Mouse (Mus musculus) hindbrain, embryonic 14.5 days (tissue): ENCODE measurements around the gene Srpx. TPM values are rescaled to one million over a fixed set of nuclear protein-coding genes. Genes with fewer than 3 reads are reported as not detected.

Experiments
- ATAC-seq: fragments of 200-750 bp; cut with Nextera tagmentation; 2 replicates; pipeline ENCODE4 v1.8.0; 2017; ENCODE audit warnings: moderate number of reproducible peaks, mild to moderate bottlenecking, moderate TSS enrichment, moderate library complexity; ENCODE audit not compliant: low FRiP score
- DNase-seq: peaks from one replicate; pipeline ENCODE4 v3.0.0-alpha.2; 2015; ENCODE audit warnings: low spot score
- H3K27ac ChIP-seq: fragments of 300-500 bp; sonication (generic); 2 replicates; pipeline ENCODE4 v1.5.1; 2014; ENCODE audit warnings: mild to moderate bottlenecking, moderate library complexity
- H3K27me3 ChIP-seq: fragments of 300-500 bp; sonication (generic); 2 replicates; pipeline ENCODE4 v1.6.1; 2014; ENCODE audit warnings: mild to moderate bottlenecking, low read length, mixed read lengths; ENCODE audit not compliant: control insufficient read depth, insufficient read depth
- H3K36me3 ChIP-seq: fragments of 300-500 bp; sonication (generic); replicated peaks from 2 replicates; pipeline ENCODE4 v1.6.1; 2014; ENCODE audit not compliant: control insufficient read depth, insufficient read depth
- H3K4me1 ChIP-seq: fragments of 300-500 bp; sonication (generic); replicated peaks from 2 replicates; pipeline ENCODE4 v1.6.1; 2014; ENCODE audit warnings: antibody characterized with exemption, low read length, mixed read lengths; ENCODE audit not compliant: control insufficient read depth, insufficient read depth
- H3K4me2 ChIP-seq: fragments of 300-500 bp; sonication (generic); replicated peaks from 2 replicates; pipeline ENCODE4 v1.6.1; 2014; ENCODE audit warnings: mild to moderate bottlenecking, moderate library complexity
- H3K4me3 ChIP-seq: fragments of 300-500 bp; sonication (generic); replicated peaks from 2 replicates; pipeline ENCODE4 v1.5.1; 2014; ENCODE audit warnings: mild to moderate bottlenecking, low read length
- H3K9ac ChIP-seq: fragments of 300-500 bp; sonication (generic); 2 replicates; pipeline ENCODE4 v1.6.1; 2014
- H3K9me3 ChIP-seq: fragments of 300-500 bp; sonication (generic); 2 replicates; pipeline ENCODE4 v1.6.1; 2016; ENCODE audit warnings: low read length; ENCODE audit not compliant: control insufficient read depth
- WGBS: fragments of 180-500 bp; shearing (Covaris S2); extraction: QIAGEN DNeasy Blood & Tissue Kit; methylation state at CpG from one replicate; pipeline ENCODE4 v1.1.7; 2014; 5-methylcytosine and 5-hydroxymethylcytosine counted together
- polyA plus RNA-seq: library from polyadenylated mRNA; unstranded; fragments of >200 nt; fragmentation: Nextera tagmentation; extraction: Ambion mirVana; gene quantifications from 2 replicates; pipeline ENCODE4 v1.2.1, GENCODE M21; 2014

Gene Srpx
- polyA plus RNA-seq, 1 experiment from 2014 or later = 3.8 TPM

GRCm38 (mm10) chrX:10073966-10074365 is 43.5 kb downstream of the Srpx start:
- H3K27me3 ChIP-seq = no peaks in the 10 kb centered on the region
- no peaks in the 10 kb centered on the region for H3K9me3 ChIP-seq
- H3K9ac ChIP-seq = no peak overlapping the region
- H3K4me2 ChIP-seq = no peak overlapping the region
- no peaks in the 10 kb centered on the region for H3K36me3 ChIP-seq
- no peak overlapping the region for H3K27ac ChIP-seq
- no peaks in the 10 kb centered on the region for H3K4me1 ChIP-seq
- no peak for ATAC-seq
- H3K4me3 ChIP-seq = no peak overlapping the region
- WGBS = 81% methylated on average over 3 of the region's 3 CpGs
- no peak for DNase-seq

- DNase-seq (peak; percentile 24), ATAC-seq (no peak; the same call in 1 of the 2 replicates)
- WGBS = 70% methylated on average over 2 of the region's 2 CpGs
Measured at GRCm38 (mm10) chrX:10071529-10071928, 46.0 kb downstream of the Srpx start.

GRCm38 (mm10) chrX:10070689-10071088 is 46.8 kb downstream of the Srpx start:
- Histone ChIP-seq H3K4me3 (no peak overlapping the region), H3K36me3 (no peaks in the 10 kb centered on the region), H3K9me3 (no peaks in the 10 kb centered on the region), H3K4me1 (no peaks in the 10 kb centered on the region), H3K9ac (no peak overlapping the region), H3K27ac (no peak overlapping the region), H3K4me2 (no peak overlapping the region), H3K27me3 (no peaks in the 10 kb centered on the region)
- ATAC-seq (peak; percentile 72; the same call in 1 of the 2 replicates), DNase-seq (peak; percentile 38)
- WGBS = 20% methylated on average over 6 of the region's 6 CpGs

More at GRCm38 (mm10) chrX:10071529-10071928, 46.0 kb downstream of the Srpx start:
- Histone ChIP-seq H3K27ac (no peak overlapping the region), H3K27me3 (no peaks in the 10 kb centered on the region), H3K4me3 (no peak overlapping the region), H3K36me3 (no peaks in the 10 kb centered on the region), H3K4me1 (no peaks in the 10 kb centered on the region), H3K4me2 (no peak overlapping the region), H3K9me3 (no peaks in the 10 kb centered on the region), H3K9ac (no peak overlapping the region)

DNA sequence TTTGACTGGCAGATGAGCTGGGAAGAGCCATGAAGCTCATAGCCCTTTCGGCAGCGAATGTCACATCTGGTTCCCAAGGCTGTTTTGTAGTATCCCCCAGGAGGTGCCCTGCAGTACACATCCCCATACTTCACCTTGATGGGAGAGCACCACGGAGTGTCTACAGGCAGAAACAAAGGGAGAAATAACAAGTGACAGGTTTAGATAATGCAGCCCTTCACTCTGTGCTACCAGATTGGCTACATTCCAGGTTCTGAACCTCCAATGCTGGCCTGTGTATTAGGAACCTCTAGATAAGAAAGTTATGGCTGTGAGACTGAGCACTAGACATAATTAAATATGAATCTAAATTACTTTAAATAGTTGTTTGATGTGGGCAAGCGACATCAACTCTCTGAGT is 48.1 kb downstream of the Srpx start:
- DNase-seq (no peak), ATAC-seq (no peak)
- 62% methylated on average over 4 of the region's 4 CpGs for WGBS
- H3K4me1 ChIP-seq = no peaks in the 10 kb centered on the region
- no peaks in the 10 kb centered on the region for H3K27me3 ChIP-seq
- H3K9me3 ChIP-seq = no peaks in the 10 kb centered on the region
- no peak overlapping the region for H3K4me2 ChIP-seq
- H3K4me3 ChIP-seq = no peak overlapping the region
- no peak overlapping the region for H3K9ac ChIP-seq
- H3K27ac ChIP-seq = no peak overlapping the region
- H3K36me3 ChIP-seq = no peaks in the 10 kb centered on the region

- no peaks in the 10 kb centered on the region for H3K9me3 ChIP-seq
- DNase-seq (no peak), ATAC-seq (no peak)
- no peak overlapping the region for H3K27ac ChIP-seq
- no peak overlapping the region for H3K9ac ChIP-seq
- no peaks in the 10 kb centered on the region for H3K4me1 ChIP-seq
- H3K36me3 ChIP-seq = no peaks in the 10 kb centered on the region
- H3K4me3 ChIP-seq = no peak overlapping the region
- H3K4me2 ChIP-seq = no peak overlapping the region
- H3K27me3 ChIP-seq = no peaks in the 10 kb centered on the region
- 74% methylated on average over 1 of the region's 1 CpGs for WGBS
Measured at GRCm38 (mm10) chrX:10063781-10064180, 53.7 kb downstream of the Srpx start.

DNA sequence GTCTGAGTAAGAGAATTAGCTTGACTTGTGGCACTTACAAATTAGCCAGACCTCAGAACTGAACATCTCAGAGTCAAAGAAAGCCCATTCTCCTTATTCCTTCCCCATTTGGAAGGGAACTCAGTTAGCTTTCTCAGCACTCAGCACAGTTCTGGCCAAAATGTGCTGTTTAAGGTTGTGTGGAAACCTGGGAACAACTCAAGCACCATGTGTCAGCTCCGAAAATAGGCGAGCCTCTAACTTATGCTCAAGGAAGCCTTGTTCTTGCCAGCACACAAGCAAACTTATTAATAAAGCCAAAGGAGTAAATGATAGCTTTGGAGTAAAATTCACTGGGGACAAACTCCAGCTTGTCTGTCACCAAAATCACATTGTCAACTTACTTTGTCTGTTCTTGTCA is 54.1 kb downstream of the Srpx start:
- no peak overlapping the region for H3K9ac ChIP-seq
- no peaks in the 10 kb centered on the region for H3K4me1 ChIP-seq
- no peaks in the 10 kb centered on the region for H3K27me3 ChIP-seq
- H3K9me3 ChIP-seq = no peaks in the 10 kb centered on the region
- no peak for DNase-seq
- H3K4me2 ChIP-seq = no peak overlapping the region
- no peak overlapping the region for H3K4me3 ChIP-seq
- no peak for ATAC-seq
- no peaks in the 10 kb centered on the region for H3K36me3 ChIP-seq
- 85% methylated on average over 2 of the region's 2 CpGs for WGBS
- H3K27ac ChIP-seq = no peak overlapping the region

DNA sequence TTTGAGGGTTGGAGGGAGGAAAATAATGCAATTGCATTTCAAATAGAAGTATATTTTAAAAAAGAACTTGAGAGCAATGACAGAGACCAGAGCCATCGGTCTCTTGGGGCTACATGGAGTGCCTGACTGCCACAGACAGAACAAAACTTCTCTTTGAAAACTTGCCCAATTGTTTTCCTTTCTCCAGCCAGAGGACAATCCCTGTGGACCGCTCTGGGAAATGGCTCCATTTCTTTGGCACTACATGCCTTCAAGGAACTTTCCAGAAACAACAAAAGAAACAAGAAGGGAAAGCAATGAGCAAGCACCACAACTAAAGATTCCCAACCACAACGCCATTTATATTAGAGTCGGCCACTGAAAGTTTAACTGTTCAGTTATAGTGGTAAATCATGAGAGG is 55.3 kb downstream of the Srpx start:
- Histone ChIP-seq H3K9ac (no peak overlapping the region), H3K36me3 (no peaks in the 10 kb centered on the region), H3K4me3 (no peak overlapping the region), H3K27ac (no peak overlapping the region), H3K4me2 (no peak overlapping the region), H3K4me1 (no peaks in the 10 kb centered on the region), H3K9me3 (no peaks in the 10 kb centered on the region), H3K27me3 (no peaks in the 10 kb centered on the region)
- DNase-seq = no peak
- 63% methylated on average over 4 of the region's 4 CpGs for WGBS
- ATAC-seq = no peak

DNA sequence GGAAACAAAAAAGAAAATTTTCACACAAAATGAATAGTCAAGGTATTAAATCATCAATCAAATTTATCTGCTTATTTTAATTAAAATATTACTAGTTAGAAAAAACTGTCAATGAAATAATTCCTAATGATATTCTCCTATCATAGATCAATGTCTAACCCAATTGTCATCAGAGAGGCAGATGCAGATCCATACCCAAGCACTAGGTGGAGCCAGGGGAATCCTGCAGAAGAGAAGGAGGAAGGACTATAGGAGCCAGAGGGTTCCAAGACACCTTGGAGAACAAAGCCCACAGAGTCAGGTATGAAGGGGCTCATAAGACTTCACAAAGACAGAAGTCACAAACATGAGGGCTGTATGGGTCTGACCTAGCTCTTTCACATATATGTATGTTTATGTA is 82.8 kb downstream of the Srpx start:
- Histone ChIP-seq H3K36me3 (no peaks in the 10 kb centered on the region), H3K4me1 (no peaks in the 10 kb centered on the region), H3K9ac (no peak overlapping the region), H3K9me3 (no peaks in the 10 kb centered on the region), H3K27me3 (no peaks in the 10 kb centered on the region), H3K4me3 (no peak overlapping the region), H3K4me2 (no peak overlapping the region), H3K27ac (no peak overlapping the region)
- ATAC-seq (no peak), DNase-seq (no peak)

DNA sequence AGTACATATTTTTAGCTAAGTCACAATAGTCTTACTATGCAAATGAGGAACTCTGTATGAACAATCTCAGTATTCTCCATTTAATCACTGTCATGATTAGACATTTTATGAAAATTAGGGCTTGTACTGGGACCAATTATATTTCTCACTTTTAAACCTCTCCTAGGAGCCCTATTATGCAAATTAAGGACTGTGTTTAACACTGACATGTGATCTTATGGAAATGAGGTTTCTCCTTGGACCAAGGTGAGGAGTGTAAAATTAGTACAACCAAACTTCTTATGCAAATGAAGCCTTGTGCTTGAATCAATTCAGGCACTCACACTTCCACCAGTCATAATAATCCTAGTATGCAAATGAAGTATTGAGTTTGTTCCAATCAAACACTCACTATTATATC is 107.3 kb downstream of the Srpx start:
- H3K27me3 ChIP-seq = no peaks in the 10 kb centered on the region
- ATAC-seq (no peak), DNase-seq (no peak)

GRCm38 (mm10) chrX:10007675-10008270 is 109.7 kb downstream of the Srpx start:
- Histone ChIP-seq H3K4me1 (no peaks in the 10 kb centered on the region), H3K9me3 (no peaks in the 10 kb centered on the region), H3K4me2 (no peak overlapping the region), H3K4me3 (no peak overlapping the region), H3K9ac (no peak overlapping the region), H3K27me3 (no peaks in the 10 kb centered on the region), H3K36me3 (no peaks in the 10 kb centered on the region), H3K27ac (no peak overlapping the region)
- ATAC-seq (no peak), DNase-seq (no peak)
- 90% methylated on average over 1 of the region's 1 CpGs for WGBS

More for the DNA sequence above, 107.3 kb downstream of the Srpx start:
- no peaks in the 10 kb centered on the region for H3K4me1 ChIP-seq
- no peaks in the 10 kb centered on the region for H3K9me3 ChIP-seq
- no peak overlapping the region for H3K4me2 ChIP-seq
- no peak overlapping the region for H3K4me3 ChIP-seq
- no peak overlapping the region for H3K9ac ChIP-seq
- H3K36me3 ChIP-seq = no peaks in the 10 kb centered on the region
- H3K27ac ChIP-seq = no peak overlapping the region
